Mouse (Mus musculus) embryonic fibroblast, embryonic 13.5 days (primary cell): ENCODE data around the gene Wdr93.

ENCODE experiments used
- CTCF ChIP-seq: IDR thresholded peaks from 2 replicates; pipeline ENCODE4 v1.5.1; 2011; ENCODE audit warnings: mild to moderate bottlenecking, control low read depth, low read length, moderate library complexity, borderline replicate concordance; ENCODE audit not compliant: insufficient read depth
- POLR2A ChIP-seq: IDR thresholded peaks from 2 replicates; pipeline ENCODE4 v1.6.1; 2011; ENCODE audit warnings: low read depth, mild to moderate bottlenecking, control low read depth, low read length, moderate library complexity

- TF ChIP-seq CTCF (no peak), POLR2A (no peak)
Measured at GRCm38 (mm10) chr7:79771561-79772512, 28.9 kb downstream of the Wdr93 start.
